Comparison of ENCODE assay signal across 7 mouse cellular contexts in the genomic region with DNA sequence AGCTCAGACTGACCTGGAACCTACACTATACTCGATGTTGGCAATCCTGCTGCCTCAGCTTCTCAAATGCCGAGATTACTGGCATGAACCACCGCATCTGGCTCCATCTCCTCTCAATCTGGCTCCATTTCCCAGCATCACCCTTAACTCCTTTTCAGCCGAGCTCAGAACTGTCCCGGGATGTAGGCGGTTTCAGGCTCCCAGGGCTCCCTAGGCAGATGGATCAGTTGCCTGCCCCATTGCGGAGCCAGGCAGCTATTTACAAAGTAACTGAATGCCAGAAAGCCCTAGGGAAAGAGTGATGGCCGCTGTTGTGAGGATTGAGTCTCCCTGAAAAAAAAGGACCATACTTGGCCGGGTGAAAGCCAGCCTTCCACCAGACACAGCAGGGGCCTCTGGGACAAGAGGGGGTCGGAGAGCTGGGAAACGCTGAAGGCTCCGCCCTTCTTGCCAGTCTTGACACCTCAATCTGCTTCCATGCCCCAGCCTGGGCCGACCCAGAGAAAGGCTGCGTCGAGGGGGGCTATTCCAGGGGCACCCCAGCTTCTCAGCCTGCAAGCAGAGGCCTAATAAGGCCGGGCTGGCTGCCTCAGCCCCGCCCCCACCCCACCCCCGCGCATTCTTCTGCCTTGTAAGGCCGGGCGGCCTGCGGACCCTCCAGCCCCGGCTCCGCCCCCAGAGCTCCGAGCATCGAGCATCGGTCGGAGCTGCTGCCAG. TPM values are rescaled to one million over a fixed set of nuclear protein-coding genes. Genes with fewer than 3 reads are reported as not detected.
DNase-seq lines count a peak whose midpoint lies in the region; ATAC-seq lines count a peak whose summit lies in the region.

A gene (plus strand): TSS at position 683 of the 717 bp plus-strand sequence.

- ATAC-seq in hindbrain, embryonic 13.5 days (ENCODE audit: low FRiP score): peak; percentile 78
- ATAC-seq in limb, embryonic 11.5 days (ENCODE audit: insufficient number of reproducible peaks, low FRiP score, low TSS enrichment, low read depth): peak; percentile 82
- peak; percentile 66; the same call in 1 of the 2 replicates for ATAC-seq in midbrain, embryonic 14.5 days (ENCODE audit: low FRiP score, low TSS enrichment)

- peak within 1 kb of the TSS; percentile 37 for H3K4me3 ChIP-seq in hindbrain, embryonic 13.5 days
- H3K4me3 ChIP-seq in limb, embryonic 11.5 days (ENCODE audit: low read depth, low read length): peak within 1 kb of the TSS; percentile 27
- H3K4me3 ChIP-seq in midbrain, embryonic 14.5 days (replicated peaks; ENCODE audit: low read depth, low read length): peak within 1 kb of the TSS; percentile 31

- peak within 1 kb of the TSS; percentile 27; the same call in 1 of the 2 replicates for H3K27ac ChIP-seq in hindbrain, embryonic 13.5 days
- H3K27ac ChIP-seq in limb, embryonic 11.5 days (replicated peaks; ENCODE audit: low read depth, low read length): peak within 1 kb of the TSS; percentile 61
- no peak within 1 kb of the TSS for H3K27ac ChIP-seq in midbrain, embryonic 14.5 days (replicated peaks; ENCODE audit: low read depth, low read length)

- H3K9me3 ChIP-seq in hindbrain, embryonic 13.5 days: no peaks in the 10 kb centered on the region
- no peaks in the 10 kb centered on the region for H3K9me3 ChIP-seq in limb, embryonic 11.5 days (ENCODE audit: control insufficient read depth, low read length)
- H3K9me3 ChIP-seq in midbrain, embryonic 14.5 days (ENCODE audit: control insufficient read depth, low read length): no peaks in the 10 kb centered on the region

- H3K27me3 ChIP-seq in hindbrain, embryonic 13.5 days: peaks cover 17% of the 10 kb centered on the region
- no peaks in the 10 kb centered on the region for H3K27me3 ChIP-seq in limb, embryonic 11.5 days (ENCODE audit: control insufficient read depth, insufficient read depth, low read length)
- H3K27me3 ChIP-seq in midbrain, embryonic 14.5 days (ENCODE audit: control insufficient read depth, insufficient read depth, low read length): no peaks in the 10 kb centered on the region

- H3K4me2 ChIP-seq in hindbrain, embryonic 13.5 days: peak within 1 kb of the TSS; percentile 69
- peak within 1 kb of the TSS; percentile 49 for H3K4me2 ChIP-seq in limb, embryonic 11.5 days (ENCODE audit: low read depth, severe bottlenecking)
- peak within 1 kb of the TSS; percentile 71 for H3K4me2 ChIP-seq in midbrain, embryonic 14.5 days (ENCODE audit: low read length)

- 1% methylated on average over 28 of the region's 28 CpGs for WGBS in hindbrain, embryonic 13.5 days
- 3% methylated on average over 27 of the region's 28 CpGs for WGBS in limb, embryonic 11.5 days
- WGBS in midbrain, embryonic 14.5 days: 2% methylated on average over 28 of the region's 28 CpGs

- peak; percentile 98 for DNase-seq in Muller cell, postnatal 12 days (ENCODE audit: inconsistent ontology term)
- DNase-seq in adrenal gland, postnatal 25 days: peak; percentile 42
- peak; percentile 43 for DNase-seq in gastrocnemius, adult 18-20 months (ENCODE audit: low spot score)
- DNase-seq in limb, embryonic 11.5 days (ENCODE audit: low spot score): peak; percentile 84
- peak; percentile 79 for DNase-seq in midbrain, embryonic 14.5 days
- DNase-seq in frontal cortex, postnatal 14 days (ENCODE audit: low spot score in 2 of 2): no peak

- peaks cover 28% of the 10 kb centered on the region for H3K4me1 ChIP-seq in hindbrain, embryonic 13.5 days (replicated peaks)
- peaks cover 10% of the 10 kb centered on the region; the same call in 1 of the 2 replicates for H3K4me1 ChIP-seq in limb, embryonic 11.5 days (ENCODE audit: control insufficient read depth, insufficient read depth, low read length)
- H3K4me1 ChIP-seq in midbrain, embryonic 14.5 days (ENCODE audit: control insufficient read depth, insufficient read depth, low read length): peaks cover 10% of the 10 kb centered on the region

- H3K9ac ChIP-seq in hindbrain, embryonic 13.5 days: peak within 1 kb of the TSS; percentile 64
- H3K9ac ChIP-seq in limb, embryonic 11.5 days (ENCODE audit: low read length): peak within 1 kb of the TSS; percentile 42
- H3K9ac ChIP-seq in midbrain, embryonic 14.5 days (replicated peaks; ENCODE audit: low read length): peak within 1 kb of the TSS; percentile 54

- no peaks in the 10 kb centered on the region for H3K36me3 ChIP-seq in hindbrain, embryonic 13.5 days
- H3K36me3 ChIP-seq in limb, embryonic 11.5 days (ENCODE audit: control insufficient read depth, insufficient read depth, low read length): no peaks in the 10 kb centered on the region
- H3K36me3 ChIP-seq in midbrain, embryonic 14.5 days (ENCODE audit: control insufficient read depth, insufficient read depth, low read length): no peaks in the 10 kb centered on the region

RNA-seq across cellular contexts. Expression of the gene that starts here (rescaled TPM):
- total RNA-seq in adrenal gland, postnatal 25 days (2021): 42.3 and 50.9 TPM in 2 replicates
- 10 to 100 TPM; 47.9 to 60.8 TPM for total RNA-seq in gastrocnemius, adult 18-20 months (2021)
- 39.1 and 53.3 TPM in 2 replicates for polyA plus RNA-seq in hindbrain, embryonic 13.5 days (2015; fragmentation: Nextera tagmentation; extraction: Ambion mirVana)
- 82.0 and 83.8 TPM in 2 replicates for polyA plus RNA-seq in limb, embryonic 11.5 days (2014; fragmentation: Nextera tagmentation; extraction: Ambion mirVana)
- polyA plus RNA-seq in midbrain, embryonic 14.5 days (2014; fragmentation: Nextera tagmentation; extraction: Ambion mirVana): 22.5 and 33.0 TPM in 2 replicates

Comparison
In these comparisons a context has a peak if more than half of its experiments do, and no peak if none do; other contexts are left out.
1. DNase-seq: peak in Muller cell, postnatal 12 days (single experiment), adrenal gland, postnatal 25 days (single experiment), gastrocnemius, adult 18-20 months (single experiment), limb, embryonic 11.5 days (single experiment) and midbrain, embryonic 14.5 days (single experiment); none in frontal cortex, postnatal 14 days (0 of 2).
2. Peak in every context shown above with its lines, with median percentiles within 50 percentile points of each other: ATAC-seq, H3K4me2 ChIP-seq, H3K4me3 ChIP-seq and H3K9ac ChIP-seq.